Mouse (Mus musculus): ENCODE data around the gene Tmem176a. TPM values are rescaled to one million over a fixed set of nuclear protein-coding genes. Genes with fewer than 3 reads are reported as not detected.
A peak's percentile ranks its signal among the peaks of the same experiment; 100 is the strongest.
"Not testable (repeated sequence)": the region's sequence is repeated elsewhere in the genome, so short reads cannot be mapped to it uniquely, and the experiment has no call there.

Gene Tmem176a
- polyA plus RNA-seq, 1 experiment from 2014 or later, result 11.1 TPM

- not testable (repeated sequence) for ATAC-seq (replicated peaks); H3K36me3 ChIP-seq; H3K9ac ChIP-seq (replicated peaks); H3K4me1 ChIP-seq; H3K27ac ChIP-seq (replicated peaks); H3K27me3 ChIP-seq; H3K9me3 ChIP-seq; H3K4me2 ChIP-seq (replicated peaks); H3K4me3 ChIP-seq
- 4% methylated on average over 1 of the region's 1 CpGs for WGBS
These were observed 25.7 kb downstream of the Tmem176a start for GRCm38 (mm10) chr6:48866355-48866950.

GRCm38 (mm10) chr6:48867158-48867557 is 26.4 kb downstream of the Tmem176a start:
- peaks cover 9% of the 10 kb centered on the region; the same call in 1 of the 2 replicates for H3K27me3 ChIP-seq
- no peak overlapping the region for H3K27ac ChIP-seq (replicated peaks)
- H3K36me3 ChIP-seq, result no peaks in the 10 kb centered on the region
- H3K4me2 ChIP-seq (replicated peaks), result no peak overlapping the region
- no peaks in the 10 kb centered on the region for H3K9me3 ChIP-seq
- H3K4me1 ChIP-seq, result peaks cover 2% of the 10 kb centered on the region; the same call in 1 of the 2 replicates
- ATAC-seq (replicated peaks), result no peak
- H3K9ac ChIP-seq (replicated peaks), result no peak overlapping the region
- WGBS, result 38% methylated on average over 4 of the region's 4 CpGs
- no peak overlapping the region for H3K4me3 ChIP-seq

GRCm38 (mm10) chr6:48869774-48870173 is 29.1 kb downstream of the Tmem176a start:
- no peak for ATAC-seq (replicated peaks)
- Histone ChIP-seq H3K4me2 (replicated peaks) (no peak overlapping the region), H3K27ac (replicated peaks) (no peak overlapping the region), H3K9me3 (no peaks in the 10 kb centered on the region), H3K4me3 (no peak overlapping the region), H3K9ac (replicated peaks) (no peak overlapping the region), H3K27me3 (peaks cover 9% of the 10 kb centered on the region; the same call in 1 of the 2 replicates), H3K4me1 (peaks cover 2% of the 10 kb centered on the region; the same call in 1 of the 2 replicates), H3K36me3 (no peaks in the 10 kb centered on the region)
- WGBS, result 80% methylated on average over 2 of the region's 2 CpGs

GRCm38 (mm10) chr6:48872596-48872995 is 31.9 kb downstream of the Tmem176a start, which contains the start of gene Aoc1:
Gene Aoc1, plus strand, starts transcription at chr6:48872896.
- Histone ChIP-seq H3K27ac (replicated peaks) (no peak within 1 kb of the TSS), H3K36me3 (no peaks in the 10 kb centered on the region), H3K9me3 (no peaks in the 10 kb centered on the region), H3K27me3 (peaks cover 9% of the 10 kb centered on the region; the same call in 1 of the 2 replicates), H3K4me1 (no peaks in the 10 kb centered on the region), H3K9ac (replicated peaks) (no peak within 1 kb of the TSS), H3K4me3 (no peak within 1 kb of the TSS), H3K4me2 (replicated peaks) (no peak within 1 kb of the TSS)
- 77% methylated on average over 5 of the region's 5 CpGs for WGBS
- ATAC-seq (replicated peaks), result no peak

- Histone ChIP-seq H3K27me3 (no peaks in the 10 kb centered on the region), H3K9ac (replicated peaks) (no peak overlapping the region), H3K9me3 (no peaks in the 10 kb centered on the region), H3K4me3 (no peak overlapping the region), H3K4me1 (no peaks in the 10 kb centered on the region), H3K36me3 (no peaks in the 10 kb centered on the region), H3K27ac (replicated peaks) (no peak overlapping the region), H3K4me2 (replicated peaks) (no peak overlapping the region)
- no peak for ATAC-seq (replicated peaks)
- 76% methylated on average over 4 of the region's 4 CpGs for WGBS
These were observed 33.9 kb downstream of the Tmem176a start for GRCm38 (mm10) chr6:48874576-48874975.

GRCm38 (mm10) chr6:48875515-48875914 is 34.8 kb downstream of the Tmem176a start:
- H3K27me3 ChIP-seq, result no peaks in the 10 kb centered on the region
- WGBS, result 80% methylated on average over 6 of the region's 6 CpGs

GRCm38 (mm10) chr6:48876510-48877135 is 35.9 kb downstream of the Tmem176a start:
- H3K27me3 ChIP-seq, result no peaks in the 10 kb centered on the region
- H3K4me3 ChIP-seq, result no peak overlapping the region
- no peaks in the 10 kb centered on the region for H3K9me3 ChIP-seq
- H3K4me1 ChIP-seq, result no peaks in the 10 kb centered on the region
- peak; percentile 57; the same call in 1 of the 2 replicates for ATAC-seq (replicated peaks)
- no peak overlapping the region for H3K4me2 ChIP-seq (replicated peaks)
- H3K36me3 ChIP-seq, result no peaks in the 10 kb centered on the region
- 29% methylated on average over 5 of the region's 5 CpGs for WGBS
- H3K9ac ChIP-seq (replicated peaks), result no peak overlapping the region
- 0 out of 2 replicates have a peak overlapping the region, but pooled peaks have one; percentile 21 for H3K27ac ChIP-seq (replicated peaks)

More at GRCm38 (mm10) chr6:48875515-48875914, 34.8 kb downstream of the Tmem176a start:
- Histone ChIP-seq H3K4me3 (no peak overlapping the region), H3K27ac (replicated peaks) (no peak overlapping the region), H3K36me3 (no peaks in the 10 kb centered on the region), H3K4me2 (replicated peaks) (no peak overlapping the region), H3K4me1 (no peaks in the 10 kb centered on the region), H3K9ac (replicated peaks) (no peak overlapping the region), H3K9me3 (no peaks in the 10 kb centered on the region)
- ATAC-seq (replicated peaks), result no peak

- ATAC-seq (replicated peaks), result no peak
- no peaks in the 10 kb centered on the region for H3K27me3 ChIP-seq
- 51% methylated on average over 4 of the region's 4 CpGs for WGBS
These were observed 53.5 kb downstream of the Tmem176a start for GRCm38 (mm10) chr6:48894203-48894602.

GRCm38 (mm10) chr6:48894938-48895818 is 54.5 kb downstream of the Tmem176a start:
- 94% methylated on average over 8 of the region's 8 CpGs for WGBS
- Histone ChIP-seq H3K36me3 (no peaks in the 10 kb centered on the region), H3K9me3 (no peaks in the 10 kb centered on the region), H3K9ac (replicated peaks) (no peak overlapping the region), H3K4me2 (replicated peaks) (no peak overlapping the region), H3K27ac (replicated peaks) (no peak overlapping the region), H3K4me3 (no peak overlapping the region), H3K4me1 (no peaks in the 10 kb centered on the region), H3K27me3 (no peaks in the 10 kb centered on the region)
- no peak for ATAC-seq (replicated peaks)

More at GRCm38 (mm10) chr6:48894203-48894602, 53.5 kb downstream of the Tmem176a start:
- H3K4me3 ChIP-seq, result no peak overlapping the region
- H3K9ac ChIP-seq (replicated peaks), result no peak overlapping the region
- no peak overlapping the region for H3K27ac ChIP-seq (replicated peaks)
- no peak overlapping the region for H3K4me2 ChIP-seq (replicated peaks)
- H3K36me3 ChIP-seq, result no peaks in the 10 kb centered on the region
- H3K4me1 ChIP-seq, result no peaks in the 10 kb centered on the region
- H3K9me3 ChIP-seq, result no peaks in the 10 kb centered on the region

- Histone ChIP-seq H3K27me3 (no peaks in the 10 kb centered on the region), H3K27ac (replicated peaks) (no peak overlapping the region), H3K4me3 (no peak overlapping the region), H3K4me1 (no peaks in the 10 kb centered on the region), H3K36me3 (no peaks in the 10 kb centered on the region), H3K9ac (replicated peaks) (no peak overlapping the region), H3K4me2 (replicated peaks) (no peak overlapping the region), H3K9me3 (no peaks in the 10 kb centered on the region)
- no peak for ATAC-seq (replicated peaks)
- 71% methylated on average over 5 of the region's 5 CpGs for WGBS
These were observed 55.2 kb downstream of the Tmem176a start for GRCm38 (mm10) chr6:48895941-48896340.

Data from forebrain, embryonic 15.5 days (tissue).